Mouse (Mus musculus) CH12.LX (cell line): ENCODE data around the gene Smpd1.
A peak's percentile ranks its signal among the peaks of the same experiment; 100 is the strongest.

Experiments used
- CHD1 ChIP-seq: IDR thresholded peaks from 2 replicates; pipeline ENCODE4 v1.6.1; 2012; ENCODE audit warnings: low read depth, low read length, improper control_type of control experiment, inconsistent platforms
- CTCF ChIP-seq, 2 experiments: IDR thresholded peaks in 1 of 2; conservative IDR thresholded peaks in 1 of 2; 2 replicates each; pipeline ENCODE4 v1.5.1; 2011 to 2012; ENCODE audit warnings: low read depth in 2 of 2, low read length in 2 of 2, improper control_type of control experiment in 1 of 2, inconsistent platforms in 1 of 2, mild to moderate bottlenecking in 1 of 2, moderate library complexity in 1 of 2
- E2F4 ChIP-seq: IDR thresholded peaks from 2 replicates; pipeline ENCODE4 v1.6.1; 2011; ENCODE audit warnings: low read depth, low read length, improper control_type of control experiment; ENCODE audit not compliant: insufficient replicate concordance
- EP300 ChIP-seq: IDR thresholded peaks from 2 replicates; pipeline ENCODE4 v1.6.1; 2011; ENCODE audit warnings: low read length, improper control_type of control experiment
- KAT2A ChIP-seq: IDR thresholded peaks from 2 replicates; pipeline ENCODE4 v1.6.1; 2012; ENCODE audit warnings: low read length, improper control_type of control experiment, inconsistent platforms; ENCODE audit not compliant: insufficient replicate concordance
- MYC ChIP-seq: IDR thresholded peaks from 2 replicates; pipeline ENCODE4 v1.6.1; 2011; ENCODE audit warnings: low read depth, mild to moderate bottlenecking, improper control_type of control experiment, low read length
- NELFE ChIP-seq: IDR thresholded peaks from 2 replicates; pipeline ENCODE4 v1.6.1; 2011; ENCODE audit warnings: low read depth, low read length, improper control_type of control experiment
- POLR2A ChIP-seq: IDR thresholded peaks from 2 replicates; pipeline ENCODE4 v1.6.1; 2011; ENCODE audit warnings: low read depth, mild to moderate bottlenecking, improper control_type of control experiment, low read length
- SIN3A ChIP-seq: IDR thresholded peaks from 2 replicates; pipeline ENCODE4 v1.6.1; 2012; ENCODE audit warnings: low read length, improper control_type of control experiment, inconsistent platforms
- SMC3 ChIP-seq: IDR thresholded peaks from 2 replicates; pipeline ENCODE4 v1.6.1; 2011; ENCODE audit warnings: low read depth, low read length, improper control_type of control experiment
- UBTF ChIP-seq: IDR thresholded peaks from 2 replicates; pipeline ENCODE4 v1.6.1; 2012; ENCODE audit warnings: low read depth, mild to moderate bottlenecking, inconsistent platforms, low read length, improper control_type of control experiment, moderate library complexity
- USF1 ChIP-seq: IDR thresholded peaks from 2 replicates; pipeline ENCODE4 v1.6.1; 2014; ENCODE audit warnings: low read depth, mild to moderate bottlenecking, inconsistent platforms, low read length, improper control_type of control experiment
- ZNF384 ChIP-seq: IDR thresholded peaks from 2 replicates; pipeline ENCODE4 v1.6.1; 2012; ENCODE audit warnings: low read depth, low read length, improper control_type of control experiment, inconsistent platforms

GRCm38 (mm10) chr7:105553456-105554211 lies 526 bp upstream of the Smpd1 start:
- TF ChIP-seq UBTF, result no peak
- TF ChIP-seq NELFE, result no peak
- no peak for TF ChIP-seq POLR2A
- TF ChIP-seq SIN3A, result no peak
- no peak for TF ChIP-seq CTCF (conservative IDR thresholded peaks at IDR 0.05 in 1 of 2, IDR thresholded peaks at IDR 0.05 in 1 of 2; ENCODE audit: low read depth in 2 of 2, low read length in 2 of 2)
- no peak for TF ChIP-seq USF1
- TF ChIP-seq SMC3, result no peak
- TF ChIP-seq KAT2A, result no peak
- no peak for TF ChIP-seq EP300
- TF ChIP-seq CHD1, result no peak
- TF ChIP-seq ZNF384, result peak; percentile 91
- TF ChIP-seq MYC, result no peak
- no peak for TF ChIP-seq E2F4
